Mouse (Mus musculus): ENCODE data around the gene Wdr24.
"Not testable (repeated sequence)": the region's sequence is repeated elsewhere in the genome, so short reads cannot be mapped to it uniquely, and the experiment has no call there.

Wdr24 gene

DNA sequence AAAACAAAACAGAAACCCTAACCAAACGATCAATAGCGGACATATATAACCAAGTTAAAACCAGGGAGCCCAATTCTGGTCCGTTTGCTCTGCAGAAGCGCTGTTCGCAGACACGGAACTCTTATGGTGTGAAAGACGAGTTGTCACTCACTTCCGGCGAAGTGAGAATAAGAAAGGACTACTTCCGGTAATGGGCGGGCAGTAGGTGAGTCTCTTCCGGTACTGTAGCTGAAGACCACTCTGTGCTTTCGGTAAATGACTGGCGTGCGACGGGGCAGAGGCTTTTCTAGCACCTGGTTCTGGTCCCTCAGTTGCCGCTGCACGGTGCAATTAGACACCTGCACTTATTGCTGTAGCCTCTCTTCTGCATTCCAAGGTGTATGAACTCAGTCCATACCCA, at the start of gene Wdr24:
Gene Wdr24, plus strand, starts transcription at position 176 of the 400 bp plus-strand sequence.
- peak; percentile 77 to 83 for DNase-seq

DNA sequence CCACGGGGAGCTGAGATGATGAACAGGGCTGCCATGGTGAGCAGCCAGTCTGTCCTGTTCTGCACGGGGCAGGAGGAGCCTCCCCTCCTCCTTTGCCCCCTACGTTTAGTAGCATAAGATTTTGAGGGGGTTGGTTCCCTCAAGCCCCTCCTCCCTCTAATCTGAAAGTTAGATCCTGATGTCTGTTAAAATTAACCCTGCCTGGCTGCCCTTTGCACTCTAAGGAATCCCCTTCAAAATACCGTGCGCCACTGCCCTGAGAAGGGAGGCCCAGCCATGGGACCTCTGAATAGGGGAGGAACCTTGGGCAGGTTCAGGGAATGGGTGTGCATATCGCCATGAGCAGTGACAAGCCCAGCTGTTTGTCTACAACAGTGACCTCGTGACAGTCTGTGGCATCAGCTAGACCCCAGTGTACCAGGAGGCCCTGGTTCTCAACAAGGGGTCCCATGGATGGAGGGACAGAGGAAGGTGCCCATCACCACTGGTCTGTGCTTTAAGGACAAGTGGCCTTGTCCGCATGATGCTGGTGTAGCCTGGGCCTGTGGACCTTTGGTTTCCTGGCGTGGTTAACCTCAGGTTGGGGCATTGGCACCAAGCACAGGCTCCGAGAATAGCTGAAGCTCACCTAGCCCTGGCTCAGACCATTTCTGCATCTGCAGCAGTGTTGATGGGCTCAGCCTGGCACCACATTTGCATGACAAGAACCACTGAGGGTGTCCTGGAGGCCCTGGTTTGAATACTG, 47.9 kb upstream of the Wdr24 start:
- DNase-seq, result peak; percentile 52 to 67

DNA sequence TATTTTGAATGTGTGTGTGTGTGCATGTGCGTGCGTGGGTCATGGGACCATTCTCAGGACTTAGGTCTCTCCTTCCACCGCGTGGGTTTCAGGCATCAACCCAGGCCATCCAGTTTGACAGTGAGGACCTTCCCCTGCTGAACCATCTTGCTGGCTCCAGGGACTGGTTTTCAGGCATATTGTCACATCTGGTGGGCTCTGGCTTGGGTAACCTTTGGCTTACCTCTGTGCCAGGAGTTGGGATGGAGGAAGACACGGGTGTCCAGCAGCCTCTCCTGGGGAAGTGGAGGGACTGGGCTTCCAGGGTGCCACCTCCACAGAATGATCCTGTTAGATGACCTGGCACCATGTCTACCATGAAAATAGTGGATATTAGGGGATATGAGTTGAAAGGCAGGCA, 45.5 kb upstream of the Wdr24 start:
- no peak for DNase-seq

DNA sequence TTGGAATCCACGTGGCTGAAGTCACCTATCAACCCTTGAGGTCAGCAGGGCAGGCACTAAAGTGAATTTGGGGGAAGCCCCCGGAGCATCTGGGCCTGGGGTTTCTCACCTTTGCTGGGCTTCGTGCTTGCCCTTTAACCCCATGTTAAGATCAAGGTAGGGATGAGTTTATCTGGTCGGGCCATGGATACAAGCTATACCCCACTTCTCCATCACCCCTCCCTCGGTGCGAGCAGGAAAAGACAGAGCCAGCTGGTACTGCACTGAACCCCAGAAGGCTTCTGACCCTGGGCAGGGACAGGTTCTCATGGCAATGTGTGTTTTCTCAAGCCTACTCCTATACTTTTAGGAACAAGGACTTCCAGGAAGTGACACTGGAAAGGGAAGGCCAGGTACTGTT, 42.1 kb upstream of the Wdr24 start:
- DNase-seq, result peak in 1 of 2 experiments; percentile 33

DNA sequence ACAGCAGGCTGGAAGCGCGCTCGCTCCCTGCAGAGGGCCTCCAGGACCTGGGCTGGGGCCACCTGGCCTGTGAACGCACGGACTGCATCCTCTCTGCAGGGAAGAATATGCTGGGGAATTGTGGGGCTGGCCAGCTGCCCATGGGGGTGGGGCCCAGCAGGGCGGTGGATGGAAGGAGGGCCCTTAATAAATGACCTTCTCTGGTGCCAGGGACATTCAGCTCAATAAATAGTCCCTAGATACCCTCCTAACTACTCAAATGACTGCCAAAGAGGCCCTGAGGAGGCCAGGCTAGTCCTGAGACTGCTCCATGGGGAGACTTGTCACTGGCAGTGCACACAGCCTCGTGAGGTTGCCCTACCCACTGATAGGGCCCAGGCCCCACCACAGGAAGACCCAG, 40.3 kb upstream of the Wdr24 start:
- DNase-seq, result peak; percentile 46 to 69

DNA sequence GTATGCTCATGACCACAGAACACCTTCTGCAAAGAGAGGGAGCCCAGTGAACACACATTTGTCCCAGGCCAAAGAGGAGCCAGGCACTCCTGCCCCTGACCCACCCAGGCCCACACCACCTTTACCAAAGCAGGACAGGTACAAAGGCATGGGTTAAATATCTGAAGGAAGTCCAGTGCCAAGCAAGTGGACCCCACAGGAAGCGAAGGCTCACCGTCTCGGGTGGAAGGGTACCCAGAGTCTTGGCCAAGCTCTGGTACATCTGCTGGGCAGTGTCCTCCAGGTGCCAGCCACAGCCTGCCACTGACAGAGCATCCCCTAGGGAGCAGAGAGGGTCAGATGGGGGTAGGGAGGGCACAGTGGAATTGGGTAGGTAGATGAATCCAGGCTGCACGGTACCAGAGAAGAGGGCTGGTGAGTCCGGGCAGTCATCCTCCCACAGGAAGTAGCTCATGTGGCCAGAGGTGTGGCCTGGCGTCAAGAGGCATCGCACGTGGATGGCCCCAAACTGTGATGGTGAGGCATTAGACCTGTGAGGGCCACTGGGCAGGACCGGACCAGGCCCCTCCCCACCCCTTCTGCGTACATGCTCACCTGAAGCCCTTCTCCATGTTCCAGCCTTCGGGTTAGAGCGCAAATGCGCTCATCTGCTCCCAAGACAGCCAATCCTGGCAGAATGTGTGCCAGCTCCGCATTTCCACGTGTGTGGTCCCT, 39.4 kb upstream of the Wdr24 start:
- DNase-seq, result no peak

DNA sequence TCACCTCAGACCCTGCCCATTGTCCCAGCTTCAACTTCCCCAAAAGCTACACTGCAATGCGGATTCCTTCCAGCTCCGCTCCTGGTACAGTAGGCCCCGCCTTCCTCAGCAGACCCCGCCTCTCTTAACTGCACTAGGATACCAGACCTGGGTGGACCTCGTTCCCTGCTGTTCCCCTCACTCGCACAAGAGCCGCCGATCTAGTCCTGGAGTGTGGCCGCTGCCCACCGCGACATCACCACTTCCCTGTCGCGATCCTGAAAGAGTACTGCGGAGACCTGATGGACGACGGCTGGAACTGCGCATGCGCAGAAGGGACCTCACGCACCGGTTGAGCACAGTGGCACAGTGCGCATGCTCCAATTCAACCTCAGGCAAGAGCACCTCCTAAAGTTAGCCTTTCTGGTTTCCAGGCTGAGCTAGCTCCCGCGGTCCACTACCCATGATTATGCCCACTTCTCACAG, 38.1 kb upstream of the Wdr24 start, which contains the start of gene Haghl:
Gene Haghl, minus strand, starts transcription at position 393 of the 465 bp plus-strand sequence.
- DNase-seq, result peak; percentile 97 to 98

DNA sequence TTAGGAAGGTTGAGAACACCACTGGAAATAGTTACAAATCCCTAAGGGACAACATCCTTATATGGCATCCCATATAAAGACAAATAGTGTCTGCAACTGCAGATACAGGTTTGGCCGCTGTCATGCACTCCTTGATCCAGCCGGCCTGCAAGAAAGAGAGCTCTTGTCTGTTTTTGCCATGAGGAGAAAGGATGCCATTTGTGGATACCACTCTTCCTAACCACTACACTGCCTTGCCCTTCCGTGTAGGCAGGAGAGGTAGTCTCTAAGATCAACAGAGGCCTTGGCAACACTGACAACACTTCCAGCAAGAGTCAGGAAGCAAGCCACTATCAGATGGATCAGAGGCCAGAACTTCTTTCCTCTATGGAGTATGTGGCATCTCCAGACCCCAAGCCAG, 37.1 kb upstream of the Wdr24 start, which contains the start of gene Ccdc78:
Gene Ccdc78, plus strand, starts transcription at position 301 of the 400 bp plus-strand sequence.
- no peak for DNase-seq

DNA sequence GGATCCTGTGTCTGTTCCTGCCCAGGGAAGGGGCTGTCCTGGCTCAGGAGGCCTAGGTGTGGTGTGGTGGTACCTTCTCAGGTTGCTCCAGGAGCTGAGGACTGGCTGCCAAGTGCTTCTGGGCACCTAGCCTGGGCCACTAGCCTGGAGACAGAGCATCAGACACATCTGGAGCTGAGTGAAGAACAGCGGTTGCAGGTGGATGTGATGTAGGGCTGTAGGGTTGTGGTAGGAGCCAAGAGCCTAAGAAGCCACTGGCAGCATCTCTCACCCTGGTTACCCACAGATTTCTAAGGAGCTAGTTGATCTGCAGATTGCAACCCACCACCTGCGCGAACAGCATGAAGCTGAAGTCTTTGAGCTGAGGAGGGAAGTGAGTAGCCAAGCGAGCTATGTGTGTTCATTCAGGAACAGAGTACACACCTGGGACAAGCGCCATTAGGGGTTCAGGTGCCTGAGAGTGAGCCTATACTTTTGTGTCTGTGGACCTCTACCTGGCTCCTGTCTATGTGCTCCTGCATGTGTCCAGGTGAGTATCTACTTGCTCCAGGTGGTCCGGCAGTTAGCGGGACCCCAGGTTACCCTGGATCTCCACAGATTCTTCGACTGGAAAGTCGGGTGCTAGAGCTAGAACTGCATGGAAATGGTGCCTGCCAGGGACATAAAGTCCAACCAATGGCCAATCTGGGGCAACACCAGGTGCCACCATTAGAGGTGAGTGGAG, 36.5 kb upstream of the Wdr24 start:
- DNase-seq, result no peak

DNA sequence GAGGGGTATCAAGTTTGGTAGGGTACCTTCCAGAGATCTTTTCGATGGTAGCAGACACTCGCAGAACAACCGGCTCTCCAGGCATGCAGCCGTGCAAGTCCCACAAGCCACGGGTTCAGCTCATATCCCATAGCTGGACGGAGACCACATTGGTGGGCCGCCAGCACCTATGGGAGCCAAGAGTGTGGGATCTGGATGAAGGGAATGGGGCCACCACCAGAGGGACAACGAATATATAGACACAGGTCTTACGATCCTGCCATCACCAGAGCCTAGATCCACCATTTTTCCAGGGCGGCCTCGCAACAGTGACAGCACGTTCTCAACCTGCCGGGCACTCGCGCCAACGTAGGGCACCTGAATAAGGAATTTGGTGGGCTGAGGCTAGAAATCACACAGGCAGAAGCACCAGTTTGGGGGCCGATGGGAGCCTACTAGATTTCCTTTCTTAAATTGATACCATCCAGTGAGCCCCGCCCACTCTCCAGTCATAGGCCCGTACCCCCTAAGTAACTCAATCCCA, 32.0 kb upstream of the Wdr24 start:
- no peak for DNase-seq

DNA sequence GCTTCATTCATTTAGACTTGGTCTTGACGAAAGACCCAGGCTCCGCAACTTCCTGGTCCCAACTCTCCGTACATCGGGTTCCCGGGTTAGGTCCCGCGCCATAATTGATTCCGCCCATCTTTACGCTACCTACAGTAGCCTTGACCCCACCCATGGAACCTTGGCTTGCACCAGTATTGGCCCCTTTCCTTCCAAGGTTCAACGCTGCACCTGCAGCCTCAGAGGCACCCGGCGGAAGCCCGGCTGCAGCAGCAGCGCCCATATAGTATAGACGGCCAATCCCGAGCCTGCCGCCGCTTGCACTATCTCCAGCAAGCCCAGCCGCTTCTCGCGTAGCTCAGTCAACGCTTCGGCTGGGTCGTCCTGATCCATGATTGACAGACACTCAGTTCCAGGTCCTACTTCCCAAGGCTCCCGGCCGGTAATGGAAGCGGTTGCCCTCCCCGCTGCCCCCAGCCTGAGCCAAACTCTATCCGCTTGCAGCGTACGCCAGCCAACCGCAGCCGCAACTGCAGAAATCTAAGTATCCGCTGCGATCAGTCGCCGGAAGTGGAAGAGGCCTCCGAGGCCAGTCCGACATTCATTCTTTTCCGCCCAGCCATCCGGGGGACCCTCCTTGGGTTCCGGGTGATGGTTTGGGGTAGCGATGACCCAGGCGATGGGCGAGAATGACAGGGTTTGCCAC, 31.4 kb upstream of the Wdr24 start:
- DNase-seq, result peak; percentile 83 to 89

DNA sequence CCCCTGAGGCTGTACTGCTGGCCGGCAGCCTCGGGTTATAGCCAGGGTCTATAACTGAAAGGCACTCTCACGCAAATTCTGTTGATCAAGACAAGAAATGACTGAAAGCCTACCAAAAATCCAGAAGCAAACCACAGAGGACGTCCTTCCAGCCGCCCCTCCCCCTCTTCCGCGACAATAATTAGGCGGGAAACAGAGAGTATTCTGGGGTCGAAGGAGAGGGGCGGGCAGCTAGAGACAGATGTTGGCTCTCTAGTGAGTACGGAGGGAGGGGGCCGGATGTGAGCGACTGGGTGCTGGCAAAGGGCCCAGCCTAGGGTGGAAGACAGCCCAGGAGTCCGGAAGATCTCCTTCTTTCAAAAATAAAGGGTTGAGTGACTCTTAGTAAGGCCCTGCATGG, 30.8 kb upstream of the Wdr24 start, which contains the start of gene Fam173a:
Gene Fam173a, minus strand, starts transcription at position 287 of the 400 bp plus-strand sequence.
- peak; percentile 89 to 92 for DNase-seq

DNA sequence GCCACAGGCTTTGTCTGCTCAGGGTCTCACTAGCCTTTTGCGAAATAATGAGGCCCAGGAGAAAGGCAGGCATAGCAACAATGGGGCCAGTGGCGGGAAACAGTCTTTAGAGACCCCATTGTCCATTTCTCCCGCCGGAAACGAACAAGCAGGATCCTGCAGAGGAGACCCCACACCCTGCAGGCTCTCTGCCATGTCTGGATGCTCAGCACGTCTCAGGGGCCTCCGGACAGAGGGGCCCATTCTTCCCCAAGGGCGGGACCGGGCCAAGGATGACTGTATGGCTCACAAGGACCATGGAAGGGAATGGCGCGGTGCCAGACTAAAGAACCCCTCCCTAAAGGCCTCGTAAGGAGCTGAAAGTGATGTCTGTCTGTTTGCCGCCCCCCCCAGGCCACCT, 29.2 kb upstream of the Wdr24 start:
- no peak for DNase-seq

DNA sequence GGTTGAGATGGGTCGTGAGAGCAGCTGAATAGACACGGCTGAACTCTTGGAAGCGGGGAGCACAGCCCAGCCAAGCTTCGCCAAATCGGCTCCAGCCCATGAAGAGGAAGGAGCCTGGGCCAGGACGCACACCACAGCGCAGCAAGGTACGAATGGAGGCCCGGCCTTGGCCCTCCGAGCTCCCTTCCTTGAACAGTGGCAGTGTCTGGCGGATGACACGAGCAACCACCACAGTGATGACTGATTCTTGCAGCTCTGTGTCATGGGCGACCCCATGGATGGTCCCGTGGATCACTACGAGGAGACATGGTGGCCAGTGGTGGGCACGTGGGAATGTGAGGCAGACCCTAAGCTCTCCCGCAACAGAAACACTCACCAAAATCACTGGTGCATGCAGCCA, 28.4 kb upstream of the Wdr24 start:
- no peak for DNase-seq

DNA sequence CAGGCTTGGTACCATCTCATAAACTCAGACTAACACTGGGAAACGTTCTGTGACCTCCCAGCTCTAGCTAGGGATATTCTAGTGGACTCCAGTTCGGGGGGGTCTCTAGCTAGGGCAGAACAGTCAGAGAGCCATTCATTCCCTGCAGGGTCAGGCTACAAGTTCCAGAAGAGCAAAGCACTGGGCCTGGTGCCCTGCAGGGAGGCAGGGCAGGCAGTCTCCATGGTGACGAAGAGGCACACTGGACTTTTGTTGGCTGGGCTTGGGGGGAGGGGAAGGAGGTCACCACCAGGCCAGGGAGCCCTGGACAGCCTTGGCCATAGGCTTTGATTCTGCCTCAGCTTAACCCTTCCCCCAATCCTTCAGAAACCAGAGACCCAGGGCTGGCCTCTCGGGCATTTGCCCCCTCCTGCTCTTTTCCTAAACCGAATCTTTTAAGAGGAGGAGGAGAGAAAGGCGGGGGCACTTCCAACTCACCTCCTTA, 27.8 kb upstream of the Wdr24 start, which contains the start of gene AC134908.4:
Gene AC134908.4, minus strand, starts transcription at position 51 of the 484 bp plus-strand sequence.
- peak; percentile 70 to 91 for DNase-seq

DNA sequence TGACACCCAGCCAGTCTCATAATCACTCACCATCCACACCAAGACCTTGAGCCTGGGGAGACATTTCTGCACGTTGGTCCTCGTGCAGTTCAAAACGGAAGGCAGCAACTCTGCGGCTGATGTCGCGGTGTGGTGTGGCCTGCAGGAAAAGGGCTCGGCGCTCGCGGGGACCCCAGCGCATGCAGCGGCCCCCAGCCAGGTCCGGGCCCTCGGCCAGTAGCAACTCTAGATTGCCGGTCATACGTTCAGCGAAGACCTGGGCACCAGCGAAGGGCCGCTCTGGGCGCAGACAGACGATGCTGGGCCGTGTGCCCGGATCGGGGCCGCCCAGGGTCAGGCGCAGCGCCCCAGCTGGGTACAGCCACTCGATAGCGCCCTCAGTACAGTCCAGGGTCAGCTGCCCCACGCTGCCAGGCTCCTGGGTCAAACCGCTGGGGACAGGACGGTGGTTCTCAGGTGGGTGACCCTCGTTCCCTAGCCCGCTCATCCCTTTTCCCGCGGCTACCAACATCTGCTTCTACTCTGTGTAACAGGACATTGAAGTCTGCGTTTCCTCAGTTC, 27.1 kb upstream of the Wdr24 start:
- DNase-seq, result peak; percentile 35 to 76

DNA sequence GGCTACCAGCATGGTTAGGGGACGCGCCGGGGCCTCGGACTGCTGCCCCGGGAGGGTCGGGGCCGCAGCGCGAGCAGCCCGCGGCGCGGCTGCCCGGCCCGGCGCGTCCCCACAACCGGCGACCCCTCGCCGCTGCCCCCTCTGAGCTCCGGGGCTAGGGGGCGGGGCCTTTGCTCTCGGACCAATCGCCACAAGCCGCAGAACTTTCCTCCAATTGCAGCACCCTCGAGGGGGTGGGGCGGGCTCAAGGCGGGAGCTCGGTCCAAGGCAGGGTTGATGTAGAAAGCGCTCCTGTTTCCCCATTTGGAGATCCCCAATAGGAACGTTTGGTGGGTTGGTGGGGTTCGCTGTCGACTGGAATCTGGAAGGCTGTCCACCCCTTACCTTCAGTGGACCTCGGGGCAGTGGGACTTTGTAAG, 26.5 kb upstream of the Wdr24 start, which contains the start of gene Metrn:
Gene Metrn, minus strand, starts transcription at position 186 of the 419 bp plus-strand sequence.
- peak; percentile 94 to 96 for DNase-seq

DNA sequence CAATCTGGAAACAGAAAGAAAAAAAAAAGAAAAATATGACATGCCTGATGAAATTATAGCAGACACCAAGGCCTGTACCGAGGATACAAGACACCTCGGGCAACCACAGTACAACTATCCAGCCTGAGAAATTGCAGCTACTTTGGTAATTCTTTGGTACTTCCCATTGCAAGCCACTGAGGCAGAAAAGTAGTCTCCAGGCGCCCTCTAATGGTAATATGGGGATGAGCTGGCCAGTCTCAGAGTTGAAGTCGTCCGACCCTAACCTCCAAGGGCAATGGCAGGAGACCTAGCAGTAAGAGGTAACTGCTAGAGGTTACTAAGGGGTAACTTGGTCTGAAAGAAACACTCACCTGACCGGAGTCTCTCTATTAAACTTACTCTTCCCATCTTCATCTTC, 22.4 kb upstream of the Wdr24 start:
- peak; percentile 77 to 78 for DNase-seq

DNA sequence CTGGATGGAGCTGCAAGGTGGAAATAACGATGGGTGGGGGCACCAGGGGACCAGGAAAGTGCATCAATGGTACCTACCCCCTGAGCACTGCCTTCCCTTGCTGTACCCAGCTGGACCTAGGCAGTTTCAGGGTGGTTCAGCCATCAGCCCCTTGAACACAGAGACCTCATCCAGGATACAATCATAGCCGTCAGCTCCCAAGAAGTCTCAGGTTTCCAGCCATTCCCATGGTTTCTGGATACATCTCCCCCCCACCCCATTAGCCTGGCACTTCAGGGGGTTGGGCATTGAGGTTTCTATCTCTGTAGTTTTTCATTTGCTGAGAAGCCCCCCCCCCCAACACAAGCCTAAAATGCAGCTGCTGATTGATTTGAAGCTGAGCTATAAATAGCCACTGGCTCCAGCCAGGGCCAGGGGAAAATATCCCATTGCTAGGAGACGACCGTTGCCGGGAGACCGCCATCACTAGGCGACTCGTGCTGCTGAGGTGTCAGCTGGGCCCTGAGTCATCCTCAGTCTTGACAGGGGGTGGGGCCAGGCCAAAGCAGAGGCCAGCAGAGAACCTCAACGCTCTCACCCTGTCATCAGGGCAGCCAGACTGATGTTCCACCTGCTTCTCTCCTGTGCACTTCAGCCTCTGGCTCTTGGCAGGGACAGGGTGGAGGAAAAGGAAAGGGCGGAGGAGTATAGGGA, 20.5 kb upstream of the Wdr24 start:
- no peak for DNase-seq

DNA sequence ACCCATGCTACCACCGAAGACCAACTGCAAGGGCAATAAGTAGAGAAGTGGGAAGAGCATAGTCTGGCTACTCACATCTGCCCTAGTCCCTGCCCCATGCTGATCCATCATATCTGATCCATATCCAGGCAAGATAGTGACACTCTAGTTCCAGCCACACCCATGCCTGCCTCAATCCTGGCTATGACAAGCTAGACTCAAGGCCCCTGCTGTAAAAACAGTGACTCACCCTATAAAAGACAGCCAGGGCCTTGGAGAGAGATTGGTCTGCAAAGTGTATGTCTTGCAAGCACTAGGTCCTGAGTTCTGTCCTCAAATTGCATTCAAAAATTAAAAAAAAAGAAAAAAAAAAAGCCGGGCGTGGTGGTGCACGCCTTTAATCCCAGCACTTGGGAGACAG, 16.9 kb upstream of the Wdr24 start:
- DNase-seq, result no peak

DNA sequence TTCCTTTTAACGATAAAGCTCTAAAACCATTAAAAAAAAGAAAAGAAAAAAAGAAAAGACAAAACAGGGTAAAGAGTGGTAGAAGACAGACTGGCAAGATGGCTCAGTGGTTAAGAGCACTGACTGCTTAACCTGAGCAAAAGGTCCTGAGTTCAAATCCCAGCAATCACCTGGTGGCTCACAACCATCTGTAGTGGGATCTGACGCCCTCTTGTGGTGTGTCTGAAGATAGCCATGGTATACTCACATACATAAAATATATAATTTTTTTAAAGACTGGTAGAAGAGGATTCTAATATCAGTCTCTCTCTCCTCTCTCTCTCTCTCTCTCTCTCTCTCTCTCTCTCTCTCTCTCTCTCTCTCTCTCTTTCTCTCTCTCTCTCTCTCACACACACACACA, 16.0 kb upstream of the Wdr24 start:
- DNase-seq, result not testable (repeated sequence)

All from kidney, postnatal 25 days (tissue).